ENCODE assay signal across 8 mouse cellular contexts in genomic region chr4:137862516-137863240, GRCm38 (mm10). TPM values are rescaled to one million over a fixed set of nuclear protein-coding genes. Genes with fewer than 3 reads are reported as not detected.
DNase-seq lines count a peak whose midpoint lies in the region; ATAC-seq and TF ChIP-seq lines count a peak whose summit lies in the region.

No protein-coding gene starts in this region.

- TF ChIP-seq EP300 in ES-Bruce4 (IDR thresholded peaks at IDR 0.05; ENCODE audit: insufficient read depth, low read depth, low read length) = no peak

- TF ChIP-seq POLR2A in ES-Bruce4 (IDR thresholded peaks at IDR 0.05; ENCODE audit: insufficient read depth, low read length) = no peak
- no peak for TF ChIP-seq POLR2A in cortical plate, adult 2 months (IDR thresholded peaks at IDR 0.05; ENCODE audit: extremely low read depth, insufficient read depth, low read length)
- TF ChIP-seq POLR2A in small intestine, adult 2 months (IDR thresholded peaks at IDR 0.05; ENCODE audit: low read depth, low read length) = no peak; the same call in 1 of the 2 replicates

- no peaks in the 10 kb centered on the region for H3K36me3 ChIP-seq in heart, embryonic 11.5 days (ENCODE audit: control insufficient read depth, insufficient read depth, low read length)
- no peaks in the 10 kb centered on the region for H3K36me3 ChIP-seq in ES-Bruce4 (ENCODE audit: control insufficient read depth, insufficient read depth, low read length, poor library complexity, severe bottlenecking)
- no peaks in the 10 kb centered on the region for H3K36me3 ChIP-seq in small intestine, adult 2 months (ENCODE audit: control insufficient read depth, insufficient read depth, low read length)

- ATAC-seq in heart, embryonic 11.5 days (replicated peaks; ENCODE audit: insufficient number of reproducible peaks, low FRiP score, low TSS enrichment) = no peak

- no peak for TF ChIP-seq CTCF in ES-Bruce4 (IDR thresholded peaks at IDR 0.05; ENCODE audit: low read depth, low read length)
- no peak for TF ChIP-seq CTCF in cortical plate, adult 2 months (IDR thresholded peaks at IDR 0.05; ENCODE audit: extremely low read depth, insufficient read depth, low read length)
- TF ChIP-seq CTCF in small intestine, adult 2 months (IDR thresholded peaks at IDR 0.05; ENCODE audit: extremely low read depth, insufficient read length, insufficient replicate concordance, low read depth, low read length) = no peak

- H3K4me1 ChIP-seq in heart, embryonic 11.5 days (ENCODE audit: control insufficient read depth, insufficient read depth, low read length) = peaks cover 31% of the 10 kb centered on the region
- no peaks in the 10 kb centered on the region for H3K4me1 ChIP-seq in ES-Bruce4 (ENCODE audit: control insufficient read depth, insufficient read depth, low read length)
- H3K4me1 ChIP-seq in cortical plate, adult 2 months (ENCODE audit: control insufficient read depth, insufficient read depth, low read length) = peaks cover 5% of the 10 kb centered on the region
- peaks cover 48% of the 10 kb centered on the region for H3K4me1 ChIP-seq in small intestine, adult 2 months (ENCODE audit: control insufficient read depth, insufficient read depth, insufficient read length, low read length)

- no peaks in the 10 kb centered on the region for H3K9me3 ChIP-seq in heart, embryonic 11.5 days (replicated peaks; ENCODE audit: control insufficient read depth, low read length)
- no peaks in the 10 kb centered on the region for H3K9me3 ChIP-seq in ES-Bruce4 (replicated peaks; ENCODE audit: control insufficient read depth, insufficient read depth, low read length, poor library complexity, severe bottlenecking)

- DNase-seq in heart, postnatal 4 days = no peak
- peak; percentile 56 to 62 for DNase-seq in kidney, postnatal 25 days
- no peak for DNase-seq in urinary bladder, adult 18-20 months (ENCODE audit: low spot score in 2 of 2)
- no peak for DNase-seq in spleen, postnatal 36 days (ENCODE audit: low spot score in 2 of 2)

- peak overlapping the region; percentile 41 for H3K27ac ChIP-seq in heart, embryonic 11.5 days (ENCODE audit: low read depth, low read length)
- no peak overlapping the region for H3K27ac ChIP-seq in ES-Bruce4 (ENCODE audit: insufficient read depth, low read length)
- H3K27ac ChIP-seq in cortical plate, adult 2 months (ENCODE audit: insufficient read depth, low read length) = peak overlapping the region; percentile 2; the same call in 1 of the 2 replicates
- H3K27ac ChIP-seq in small intestine, adult 2 months (ENCODE audit: insufficient read depth, low read depth, low read length) = peak overlapping the region; percentile 65

- WGBS in heart, embryonic 11.5 days (ENCODE audit: insufficient replicate concordance) = 15% methylated on average over 21 of the region's 21 CpGs
- 6% methylated on average over 21 of the region's 21 CpGs for WGBS in small intestine, adult 2 months

- H3K9ac ChIP-seq in heart, embryonic 11.5 days (ENCODE audit: low read depth, low read length) = peak overlapping the region; percentile 83
- peak overlapping the region; percentile 66 for H3K9ac ChIP-seq in ES-Bruce4 (ENCODE audit: low read depth, poor library complexity, severe bottlenecking)

- H3K4me3 ChIP-seq in heart, embryonic 11.5 days (ENCODE audit: low read depth, low read length) = peak overlapping the region; percentile 69
- peak overlapping the region; percentile 68 for H3K4me3 ChIP-seq in ES-Bruce4 (ENCODE audit: low read depth, low read length)
- peak overlapping the region; percentile 91 for H3K4me3 ChIP-seq in cortical plate, adult 2 months (ENCODE audit: insufficient read depth, low read length)
- H3K4me3 ChIP-seq in small intestine, adult 2 months (ENCODE audit: low read depth, low read length) = peak overlapping the region; percentile 77

- no peaks in the 10 kb centered on the region for H3K27me3 ChIP-seq in heart, embryonic 11.5 days (ENCODE audit: control insufficient read depth, insufficient read depth, low read length)
- no peaks in the 10 kb centered on the region for H3K27me3 ChIP-seq in ES-Bruce4 (ENCODE audit: control insufficient read depth, insufficient read depth, low read length, poor library complexity, severe bottlenecking)
- no peaks in the 10 kb centered on the region for H3K27me3 ChIP-seq in small intestine, adult 2 months (ENCODE audit: control insufficient read depth, insufficient read depth, low read length)

- peak overlapping the region; percentile 84 for H3K4me2 ChIP-seq in heart, embryonic 11.5 days

RNA-seq across cellular contexts. Expression of gene Ece1, which starts 0.6 kb away (rescaled TPM):
- polyA plus RNA-seq in heart, embryonic 11.5 days (2014; fragmentation: Nextera tagmentation; extraction: Ambion mirVana) = 129 and 157 TPM in 2 replicates
- total RNA-seq in heart, postnatal 4 days (2021) = 100 to 1,000 TPM; 119 to 133 TPM
- 28.3 and 35.5 TPM in 2 replicates for polyA plus RNA-seq in ES-Bruce4 (2011; ENCODE audit: insufficient read depth, insufficient read length, low read depth, missing spikeins)
- polyA plus RNA-seq in cortical plate, adult 2 months (2012; rRNA removed) = 29.8 and 38.2 TPM in 2 replicates
- polyA plus RNA-seq in small intestine, adult 2 months (2012; rRNA removed) = 27.9 and 37.7 TPM in 2 replicates

Comparison
In these comparisons a context has a peak if more than half of its experiments do, and no peak if none do; other contexts are left out.
1. DNase-seq: peak in kidney, postnatal 25 days (2 of 2); none in heart, postnatal 4 days (single experiment), urinary bladder, adult 18-20 months (0 of 2) and spleen, postnatal 36 days (0 of 2).
2. Peak in every context shown above with its lines, with median percentiles within 50 percentile points of each other: H3K4me3 ChIP-seq.